Mouse (Mus musculus) heart, embryonic 13.5 days (tissue): ENCODE data around the gene Desi1. TPM values are rescaled to one million over a fixed set of nuclear protein-coding genes. Genes with fewer than 3 reads are reported as not detected.

Experiments
- ATAC-seq: fragments of 200-750 bp; cut with Nextera tagmentation; 2 replicates; pipeline ENCODE4 v1.8.0; 2017; ENCODE audit warnings: moderate TSS enrichment; ENCODE audit not compliant: insufficient number of reproducible peaks, low FRiP score, low TSS enrichment; ENCODE audit errors: extremely low read depth
- H3K27ac ChIP-seq: fragments of 300-500 bp; sonication (generic); replicated peaks from 2 replicates; pipeline ENCODE4 v1.5.1; 2015; ENCODE audit warnings: moderate library complexity, mild to moderate bottlenecking, inconsistent platforms
- H3K27me3 ChIP-seq: fragments of 300-500 bp; sonication (generic); replicated peaks from 2 replicates; pipeline ENCODE4 v1.6.1; 2015; ENCODE audit warnings: mild to moderate bottlenecking, inconsistent platforms
- H3K36me3 ChIP-seq: fragments of 300-500 bp; sonication (generic); 2 replicates; pipeline ENCODE4 v1.6.1; 2015; ENCODE audit warnings: mild to moderate bottlenecking, inconsistent platforms
- H3K4me1 ChIP-seq: fragments of 300-500 bp; sonication (generic); 2 replicates; pipeline ENCODE4 v1.6.1; 2015; ENCODE audit warnings: inconsistent platforms
- H3K4me2 ChIP-seq: fragments of 300-500 bp; sonication (generic); 2 replicates; pipeline ENCODE4 v1.6.1; 2015; ENCODE audit warnings: inconsistent platforms, mild to moderate bottlenecking, moderate library complexity
- H3K4me3 ChIP-seq: fragments of 300-500 bp; sonication (generic); 2 replicates; pipeline ENCODE4 v1.5.1; 2015; ENCODE audit warnings: moderate library complexity, mild to moderate bottlenecking, inconsistent platforms
- H3K9ac ChIP-seq: fragments of 300-500 bp; sonication (generic); 2 replicates; pipeline ENCODE4 v1.6.1; 2015; ENCODE audit warnings: inconsistent platforms, mild to moderate bottlenecking, moderate library complexity
- H3K9me3 ChIP-seq: fragments of 300-500 bp; sonication (generic); 2 replicates; pipeline ENCODE4 v1.6.1; 2016; ENCODE audit warnings: inconsistent platforms
- WGBS: fragments of 180-500 bp; shearing (Covaris S2); methylation state at CpG from one replicate; pipeline ENCODE4 v1.1.7; 2015; ENCODE audit warnings: mixed read lengths; 5-methylcytosine and 5-hydroxymethylcytosine counted together
- polyA plus RNA-seq: library from polyadenylated mRNA; unstranded; fragments of >200 nt; fragmentation: Nextera tagmentation; extraction: Ambion mirVana; gene quantifications from 2 replicates; pipeline ENCODE4 v1.2.1, GENCODE M21; 2015

The Desi1 gene
- polyA plus RNA-seq, 1 experiment from 2014 or later = 19.1 TPM

GRCm38 (mm10) chr15:81950716-81951115 lies 82.9 kb downstream of the Desi1 start:
- no peak for ATAC-seq
- Histone ChIP-seq H3K27me3 (no peaks in the 10 kb centered on the region), H3K4me2 (no peak overlapping the region), H3K9ac (no peak overlapping the region), H3K4me3 (no peak overlapping the region), H3K4me1 (0 out of 2 replicates have a peak, but pooled peaks cover 4% of the 10 kb centered on the region), H3K9me3 (no peaks in the 10 kb centered on the region), H3K36me3 (peaks cover 37% of the 10 kb centered on the region), H3K27ac (no peak overlapping the region)
- WGBS = 73% methylated on average over 5 of the region's 5 CpGs

DNA sequence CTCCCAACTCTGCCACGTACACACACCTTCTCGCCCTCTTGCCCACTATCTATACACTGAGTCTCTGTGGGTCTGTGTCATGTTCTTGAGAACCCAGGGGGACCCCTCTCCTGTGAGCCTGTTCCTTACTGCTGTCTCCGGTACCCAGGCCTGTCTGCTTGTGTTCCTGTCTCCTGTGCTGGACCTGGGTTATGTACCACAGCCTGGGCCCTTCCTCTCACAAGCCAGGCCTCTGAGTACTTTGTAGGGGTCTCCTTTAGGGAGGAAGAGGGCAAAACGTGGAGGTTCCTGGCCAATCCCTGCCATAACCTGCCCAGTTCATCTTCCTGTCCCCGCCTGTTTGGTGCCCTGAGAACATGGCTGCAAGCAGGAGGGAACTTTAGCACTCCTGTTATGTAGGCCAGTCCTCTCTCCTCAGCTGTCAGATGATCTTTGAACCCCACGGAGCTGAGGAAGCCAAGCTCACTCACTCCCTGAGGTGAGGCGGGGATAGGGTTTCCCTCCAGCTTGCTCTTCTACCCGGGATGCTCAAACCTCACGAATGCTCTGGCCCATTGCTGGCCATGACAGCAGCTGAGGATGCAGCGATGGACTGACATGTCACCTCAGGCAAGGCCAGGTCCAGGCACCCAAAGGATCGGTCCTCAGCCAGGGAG lies 84.1 kb downstream of the Desi1 start:
- no peak overlapping the region for H3K4me3 ChIP-seq
- 0 out of 2 replicates have a peak, but pooled peaks cover 4% of the 10 kb centered on the region for H3K4me1 ChIP-seq
- WGBS = 61% methylated on average over 11 of the region's 11 CpGs
- no peaks in the 10 kb centered on the region for H3K9me3 ChIP-seq
- no peak overlapping the region for H3K9ac ChIP-seq
- no peak overlapping the region for H3K27ac ChIP-seq
- no peak for ATAC-seq
- H3K4me2 ChIP-seq = no peak overlapping the region
- H3K36me3 ChIP-seq = peaks cover 27% of the 10 kb centered on the region
- no peaks in the 10 kb centered on the region for H3K27me3 ChIP-seq

DNA sequence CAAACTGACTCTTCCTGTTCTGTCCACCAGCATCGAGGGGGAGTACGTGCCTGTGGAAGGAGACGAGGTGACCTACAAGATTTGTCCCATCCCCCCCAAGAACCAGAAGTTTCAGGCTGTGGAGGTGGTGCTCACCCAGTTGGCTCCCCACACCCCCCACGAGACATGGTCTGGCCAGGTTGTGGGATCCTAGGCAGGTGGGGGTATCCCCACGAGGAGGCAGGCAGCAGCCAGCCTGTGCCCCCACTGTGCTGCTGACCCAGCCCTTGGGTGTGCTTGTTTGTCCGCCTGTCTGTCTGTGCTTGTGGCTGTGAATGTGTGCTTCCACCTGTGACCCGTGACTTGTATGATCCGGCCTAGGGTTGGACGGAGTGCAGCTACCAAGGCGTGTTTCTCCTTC lies 84.6 kb downstream of the Desi1 start:
- Histone ChIP-seq H3K9ac (no peak overlapping the region), H3K4me1 (0 out of 2 replicates have a peak, but pooled peaks cover 4% of the 10 kb centered on the region), H3K27ac (no peak overlapping the region), H3K4me2 (no peak overlapping the region), H3K36me3 (peaks cover 22% of the 10 kb centered on the region), H3K4me3 (no peak overlapping the region), H3K9me3 (no peaks in the 10 kb centered on the region), H3K27me3 (no peaks in the 10 kb centered on the region)
- WGBS = 79% methylated on average over 10 of the region's 10 CpGs
- no peak for ATAC-seq

DNA sequence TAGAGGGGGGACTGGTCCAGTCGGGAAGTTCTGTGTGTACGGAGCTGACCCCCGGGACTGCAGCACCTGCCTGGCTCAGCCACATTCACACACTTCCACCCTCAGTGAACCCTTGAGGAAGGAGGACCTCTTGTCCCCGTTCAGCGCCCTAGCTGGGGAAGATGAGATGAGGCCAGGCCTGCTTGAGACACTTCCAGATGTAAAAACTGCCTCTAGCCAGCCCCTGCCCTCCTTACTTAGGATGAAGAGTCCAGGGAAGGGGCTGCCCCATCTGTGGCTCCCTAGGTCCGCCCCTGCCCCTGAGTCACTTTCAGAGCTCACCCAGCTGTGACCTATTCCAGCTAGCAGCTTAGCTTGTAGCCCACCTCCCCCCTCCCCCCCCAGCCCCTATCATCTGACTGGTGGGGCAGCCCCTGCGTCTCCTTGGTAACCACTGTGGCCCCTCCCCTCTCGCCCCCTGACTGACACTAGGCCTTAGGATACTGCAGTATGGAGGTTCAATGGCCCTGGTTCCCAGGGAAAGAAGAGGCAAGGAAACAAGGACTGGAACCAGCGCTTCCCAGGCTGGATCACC lies 90.4 kb downstream of the Desi1 start:
- Histone ChIP-seq H3K9ac (no peak overlapping the region; the same call in 1 of the 2 replicates), H3K4me1 (peaks cover 5% of the 10 kb centered on the region; the same call in 1 of the 2 replicates), H3K36me3 (peaks cover 4% of the 10 kb centered on the region), H3K27ac (no peak overlapping the region), H3K4me2 (no peak overlapping the region), H3K27me3 (no peaks in the 10 kb centered on the region), H3K9me3 (no peaks in the 10 kb centered on the region), H3K4me3 (no peak overlapping the region)
- WGBS = 23% methylated on average over 8 of the region's 9 CpGs
- ATAC-seq = no peak

Other genes starting within 250 kb of the Desi1 start
- gene Tef, start 231.4 kb downstream of the Desi1 start, polyA plus RNA-seq = 22.0 and 22.2 TPM in 2 replicates
- gene Tob2, start 175.1 kb downstream of the Desi1 start, polyA plus RNA-seq = 11.8 and 13.8 TPM in 2 replicates
- 92.7 and 114 TPM in 2 replicates for gene Phf5a, start 162.0 kb downstream of the Desi1 start, polyA plus RNA-seq
- 486 and 514 TPM in 2 replicates for gene Aco2, start 161.6 kb downstream of the Desi1 start, polyA plus RNA-seq
- 128 and 146 TPM in 2 replicates for gene Polr3h, start 107.6 kb downstream of the Desi1 start, polyA plus RNA-seq
- 5.9 and 7.0 TPM in 2 replicates for gene Csdc2, start 97.1 kb downstream of the Desi1 start, polyA plus RNA-seq
- 17.9 and 20.2 TPM in 2 replicates for gene Pmm1, start 72.9 kb downstream of the Desi1 start, polyA plus RNA-seq
- not detected in 2 replicates for gene 1700029P11Rik, start 53.3 kb downstream of the Desi1 start, polyA plus RNA-seq
- gene Xrcc6, start 46.0 kb downstream of the Desi1 start, polyA plus RNA-seq = 71.3 and 72.9 TPM in 2 replicates
- 167 and 192 TPM in 2 replicates for gene Snu13, start 13.7 kb upstream of the Desi1 start, polyA plus RNA-seq
- gene 4930407I10Rik, start 25.3 kb upstream of the Desi1 start, polyA plus RNA-seq = not detected in 2 replicates
- not detected in 2 replicates for gene Mei1, start 36.1 kb upstream of the Desi1 start, polyA plus RNA-seq
- gene Ccdc134, start 94.1 kb upstream of the Desi1 start, polyA plus RNA-seq = 9.0 and 9.6 TPM in 2 replicates
- 89.4 and 92.6 TPM in 2 replicates for gene Srebf2, start 113.3 kb upstream of the Desi1 start, polyA plus RNA-seq
- 0.17 and 0.21 TPM in 2 replicates for gene Shisa8, start 179.0 kb upstream of the Desi1 start, polyA plus RNA-seq
- 0.15 TPM in 1 of 2 replicates, not detected in the other for gene Tnfrsf13c, start 190.5 kb upstream of the Desi1 start, polyA plus RNA-seq
- gene Cenpm, start 210.9 kb upstream of the Desi1 start, polyA plus RNA-seq = 61.5 and 71.1 TPM in 2 replicates
- gene 1500009C09Rik, start 218.5 kb upstream of the Desi1 start, polyA plus RNA-seq = 0.09 TPM in 1 of 2 replicates, not detected in the other
- 4.5 and 6.0 TPM in 2 replicates for gene Sept3, start 241.0 kb upstream of the Desi1 start, polyA plus RNA-seq